Mouse (Mus musculus) layer of hippocampus, adult 9-11 months (tissue): Measurements from ENCODE around the gene 1810055G02Rik.

Experiments
- DNase-seq: peaks from one replicate; pipeline ENCODE4 v3.0.0; 2022

1810055G02Rik gene

DNA sequence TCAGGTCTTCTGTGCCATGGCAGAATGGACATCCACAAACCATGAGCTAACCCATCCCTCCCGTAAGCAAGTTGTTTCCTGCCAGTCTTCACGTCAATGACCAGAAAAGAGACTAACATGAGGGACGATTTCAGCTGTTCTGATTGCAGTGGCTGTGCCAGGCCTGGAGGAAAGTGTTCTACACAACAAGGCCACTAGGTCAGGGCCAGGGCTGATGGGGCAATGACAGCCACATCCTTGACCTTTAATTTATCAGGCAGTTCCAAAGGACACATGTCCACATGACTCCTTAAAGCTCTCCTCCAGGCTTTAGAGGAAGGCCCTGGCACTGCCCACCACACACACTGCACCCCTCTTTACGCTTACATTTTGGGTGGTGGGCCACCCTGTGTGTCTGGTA lies 12.6 kb upstream of the 1810055G02Rik start:
- no peak for DNase-seq

DNA sequence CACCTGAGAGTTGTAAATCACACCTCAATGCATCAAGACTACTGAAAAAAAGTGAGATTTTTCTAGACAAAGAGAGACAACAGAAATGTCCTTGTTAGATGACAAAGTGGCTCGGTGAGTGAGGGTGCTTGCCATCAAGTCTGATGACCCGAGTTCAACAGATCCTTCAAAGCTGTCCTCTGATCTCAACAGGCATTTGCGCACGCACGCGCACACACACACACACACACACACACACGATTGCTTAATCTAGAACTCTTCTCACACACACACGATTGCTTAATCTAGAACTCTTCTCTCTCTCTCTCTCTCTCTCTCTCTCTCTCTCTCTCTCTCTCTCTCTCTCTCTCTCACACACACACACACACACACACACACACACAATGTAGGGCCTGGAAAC lies 12.1 kb upstream of the 1810055G02Rik start:
- DNase-seq: no peak

DNA sequence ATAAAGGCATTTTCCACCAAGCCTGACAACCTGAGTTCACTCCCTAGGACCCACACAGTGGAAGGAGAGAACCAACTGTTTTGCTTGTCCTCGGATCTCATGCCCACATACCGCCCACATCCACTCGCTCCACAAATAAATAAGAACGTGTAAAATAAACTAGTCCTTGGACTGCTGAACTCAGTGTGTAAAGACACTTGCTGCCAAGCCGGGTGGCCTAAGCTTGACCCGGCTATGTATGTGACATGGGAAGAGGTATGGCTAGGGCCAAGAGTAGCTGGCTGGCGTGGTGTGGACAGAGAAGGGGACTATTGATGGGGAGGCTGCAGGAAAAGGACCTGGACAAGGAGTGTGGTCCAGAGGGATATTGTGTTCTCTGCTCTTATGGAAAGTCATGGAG lies 10.1 kb upstream of the 1810055G02Rik start:
- DNase-seq: no peak

DNA sequence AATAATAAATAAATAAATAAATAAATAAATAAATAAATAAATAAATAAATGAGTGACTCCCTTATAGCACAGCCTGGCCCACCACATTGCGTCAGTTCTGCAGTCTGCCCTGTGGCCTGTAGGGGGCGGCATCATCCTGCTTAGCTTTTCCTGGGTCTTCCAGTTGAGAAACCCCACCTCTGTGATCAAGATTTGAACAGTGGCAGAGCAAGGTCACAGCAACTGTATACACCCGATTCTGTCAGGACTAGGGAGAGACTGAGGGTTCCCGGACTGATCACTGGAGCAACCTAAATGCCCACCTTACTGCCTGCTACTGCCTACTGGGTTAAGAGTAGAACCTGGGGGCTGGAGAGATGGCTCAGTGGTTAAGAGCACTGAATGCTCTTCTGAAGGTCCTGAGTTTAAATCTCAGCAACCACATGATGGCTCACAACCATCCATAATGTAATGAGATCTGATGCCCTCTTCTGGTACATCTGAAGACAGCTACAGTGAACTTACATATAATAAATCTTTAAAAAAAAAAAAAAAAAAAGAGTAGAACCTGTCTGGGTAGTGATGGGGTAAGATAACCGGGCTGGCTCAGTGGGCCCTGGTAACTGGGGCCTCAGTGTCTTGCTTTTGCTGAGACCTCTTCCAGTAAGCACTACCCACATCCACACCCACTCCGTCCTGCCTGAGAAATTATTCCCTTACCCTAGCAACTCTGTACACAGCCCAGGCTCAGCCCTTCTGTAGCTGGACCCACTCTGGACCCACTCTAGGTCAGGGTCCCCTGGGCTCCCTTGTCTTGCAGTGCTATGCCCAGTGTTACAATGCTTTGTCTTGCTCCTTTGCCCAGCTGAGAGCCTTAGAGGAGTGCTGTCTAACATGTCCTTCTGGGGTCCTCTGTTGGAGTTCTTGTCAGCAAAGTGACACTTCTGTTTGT lies 8.3 kb upstream of the 1810055G02Rik start:
- DNase-seq: peak; percentile 70

DNA sequence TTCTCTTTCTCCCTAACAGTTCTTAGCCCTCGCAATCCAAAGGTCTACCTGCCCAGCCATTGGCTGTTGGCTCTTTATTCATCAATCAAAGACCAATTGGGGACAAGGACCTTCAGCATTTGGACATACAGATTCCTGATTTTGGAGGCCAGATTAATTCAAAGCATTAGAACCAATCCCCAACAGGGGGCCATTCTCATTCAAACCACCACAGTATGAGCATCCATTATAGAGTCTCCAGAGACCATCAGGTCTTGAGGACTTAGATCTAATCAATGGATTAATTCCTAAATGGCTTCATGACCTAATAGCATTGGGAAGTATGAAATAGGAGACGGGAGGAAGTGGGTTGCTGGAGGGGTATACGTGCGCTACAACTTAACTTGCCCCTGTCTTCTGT lies 5.6 kb upstream of the 1810055G02Rik start:
- no peak for DNase-seq

DNA sequence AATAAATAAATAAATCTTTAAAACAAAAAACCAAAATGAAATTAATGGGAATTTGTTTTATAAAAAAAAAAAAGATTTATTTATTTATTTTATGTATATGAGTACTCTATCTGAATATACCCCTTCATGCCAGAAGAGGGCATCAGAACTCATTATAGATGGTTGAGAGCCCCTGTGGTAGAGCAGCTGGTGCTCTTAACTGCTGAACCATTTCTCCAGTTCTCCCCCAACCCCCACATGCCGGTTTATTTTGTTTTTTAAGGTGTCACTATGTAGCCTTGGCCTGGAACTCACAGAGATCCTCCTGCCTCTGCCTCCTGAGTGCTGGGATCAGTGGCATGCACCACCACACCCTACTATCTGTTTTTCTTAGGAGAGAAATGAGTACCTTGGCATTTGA lies 1.8 kb upstream of the 1810055G02Rik start:
- no peak for DNase-seq

DNA sequence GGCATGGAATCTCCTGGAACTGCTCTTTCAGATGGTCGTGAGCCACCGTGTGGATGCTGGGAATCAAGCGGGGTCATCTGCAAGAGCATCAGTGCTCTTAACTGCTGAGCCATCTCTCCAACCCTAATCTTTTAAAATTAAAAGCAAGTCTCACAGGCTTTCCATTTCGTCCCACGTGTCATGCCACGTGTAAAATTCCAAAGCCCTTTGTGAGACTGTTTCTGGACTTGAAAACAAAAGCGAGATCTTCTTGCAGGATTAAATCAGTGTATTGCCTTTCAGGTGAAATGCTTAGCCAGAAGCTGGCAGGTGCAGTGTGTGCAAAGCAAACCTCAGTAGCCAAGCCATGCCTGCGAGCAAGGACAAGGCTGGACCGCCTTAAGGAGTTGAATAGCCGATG lies 540 bp upstream of the 1810055G02Rik start:
- no peak for DNase-seq

DNA sequence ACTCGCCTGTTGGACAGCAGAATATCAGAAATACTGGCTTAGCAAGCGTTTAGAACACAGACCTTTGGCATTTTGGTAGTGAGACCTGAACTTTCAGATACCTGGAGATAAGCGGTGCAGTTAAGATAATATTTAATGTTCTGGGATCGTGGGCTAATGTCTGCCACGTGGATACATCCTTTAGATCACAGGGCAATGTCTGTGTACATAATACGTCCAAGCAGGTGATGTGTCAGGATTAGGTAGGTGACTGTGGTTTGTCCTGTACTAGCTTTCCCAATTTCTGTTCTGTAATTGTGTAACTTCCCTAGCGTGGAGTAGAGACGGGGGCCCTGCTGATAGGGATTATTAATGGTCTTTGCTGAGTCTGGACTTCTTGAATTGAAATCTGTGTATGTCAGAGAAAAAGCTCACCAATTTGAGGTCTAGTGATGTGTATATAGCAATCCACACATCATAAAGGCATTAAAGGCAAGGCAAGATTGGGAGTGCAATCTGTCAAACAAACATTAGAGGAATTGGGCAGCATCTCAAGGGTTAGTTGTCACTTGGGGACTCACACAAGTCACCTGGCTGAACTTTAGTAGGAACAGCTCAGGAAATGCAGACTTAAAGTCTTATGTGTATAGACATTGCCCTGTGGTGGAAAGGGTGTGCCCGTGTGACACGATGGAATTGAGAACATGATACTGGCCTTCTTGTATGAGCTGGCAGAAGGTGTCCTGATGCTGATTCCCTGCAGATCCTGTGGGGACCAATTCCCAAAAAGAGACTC lies 1.1 kb downstream of the 1810055G02Rik start:
- no peak for DNase-seq

DNA sequence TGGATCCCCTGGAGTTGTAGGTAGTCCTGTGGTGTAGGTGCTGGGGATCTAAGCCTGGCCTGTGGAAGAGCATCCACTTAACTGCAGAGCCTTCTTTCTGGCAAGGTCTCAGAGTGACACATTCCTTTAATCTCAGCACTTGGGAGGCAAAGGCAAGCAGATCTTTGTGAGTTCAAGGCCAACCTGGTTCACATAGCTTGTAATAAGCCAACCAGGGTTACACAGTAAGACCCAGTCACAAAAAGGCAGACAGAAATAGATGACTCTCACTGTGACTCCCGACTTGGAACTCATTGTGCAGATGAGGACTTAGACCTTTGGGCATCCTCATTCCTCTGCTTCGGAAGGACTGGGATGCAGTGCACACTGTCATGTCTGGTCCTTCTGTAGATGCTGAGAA lies 2.3 kb downstream of the 1810055G02Rik start:
- no peak for DNase-seq

DNA sequence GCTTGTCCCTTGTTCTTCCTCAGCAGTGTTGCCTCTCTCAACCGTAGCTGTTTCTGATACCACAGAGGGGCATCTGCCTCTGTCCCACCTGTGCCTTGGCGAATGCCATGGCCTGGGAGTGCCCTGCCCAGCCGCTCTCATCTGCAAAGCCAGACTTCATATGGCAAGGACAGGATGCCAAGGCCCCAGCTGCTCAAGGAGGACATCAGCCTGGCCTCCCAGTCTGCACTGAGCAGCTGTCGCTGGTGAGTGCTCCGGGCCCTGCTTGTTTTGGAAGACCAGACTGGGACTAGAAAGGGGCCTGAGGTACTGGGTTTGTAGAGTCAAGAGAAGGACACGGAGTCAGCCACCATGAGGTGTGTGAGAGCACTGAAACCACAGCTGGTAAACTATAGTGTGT lies 6.3 kb downstream of the 1810055G02Rik start:
- no peak for DNase-seq

DNA sequence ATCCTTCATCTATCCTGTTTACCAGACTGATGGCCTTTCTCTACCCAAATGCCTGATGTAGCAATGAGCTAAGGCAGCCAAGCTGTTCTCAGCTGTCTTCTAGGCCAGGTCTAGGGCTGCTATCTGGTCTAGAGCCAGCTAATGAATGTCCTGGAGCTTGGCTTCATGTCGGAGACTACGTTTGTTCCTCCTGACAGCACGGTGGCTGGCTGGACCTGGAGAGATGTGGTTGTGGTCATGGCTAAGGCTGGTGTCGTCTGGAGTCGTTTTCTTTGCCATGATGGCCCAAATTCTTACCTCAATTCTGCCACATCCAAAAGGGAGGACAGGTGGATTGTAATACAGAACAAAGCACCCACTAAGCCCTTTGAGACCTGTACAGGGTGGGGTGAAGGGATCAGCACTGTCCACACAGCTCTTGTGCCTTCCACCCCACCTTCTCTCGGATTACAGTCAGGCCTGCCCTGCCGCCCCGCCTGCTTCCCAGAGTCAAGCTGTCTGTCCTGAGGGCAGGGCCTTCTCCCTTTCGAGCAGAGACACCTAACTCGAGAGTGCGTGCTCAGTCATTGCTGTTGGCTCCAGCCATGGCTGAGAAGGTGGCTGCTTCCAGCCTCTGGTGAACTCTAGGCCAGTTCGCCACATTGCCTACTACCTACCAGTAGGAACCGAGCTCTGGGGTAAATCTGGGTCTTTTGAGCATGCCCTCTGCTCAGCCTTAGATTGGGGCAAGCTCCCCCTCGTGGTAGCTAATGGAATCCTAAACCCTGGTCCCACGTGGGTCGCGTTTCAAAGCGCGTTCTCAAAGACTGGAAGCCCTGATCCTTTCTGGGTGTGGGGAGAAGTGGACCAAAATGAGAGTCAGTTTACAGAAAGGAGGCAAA lies 10.6 kb downstream of the 1810055G02Rik start:
- DNase-seq: peak; percentile 79

DNA sequence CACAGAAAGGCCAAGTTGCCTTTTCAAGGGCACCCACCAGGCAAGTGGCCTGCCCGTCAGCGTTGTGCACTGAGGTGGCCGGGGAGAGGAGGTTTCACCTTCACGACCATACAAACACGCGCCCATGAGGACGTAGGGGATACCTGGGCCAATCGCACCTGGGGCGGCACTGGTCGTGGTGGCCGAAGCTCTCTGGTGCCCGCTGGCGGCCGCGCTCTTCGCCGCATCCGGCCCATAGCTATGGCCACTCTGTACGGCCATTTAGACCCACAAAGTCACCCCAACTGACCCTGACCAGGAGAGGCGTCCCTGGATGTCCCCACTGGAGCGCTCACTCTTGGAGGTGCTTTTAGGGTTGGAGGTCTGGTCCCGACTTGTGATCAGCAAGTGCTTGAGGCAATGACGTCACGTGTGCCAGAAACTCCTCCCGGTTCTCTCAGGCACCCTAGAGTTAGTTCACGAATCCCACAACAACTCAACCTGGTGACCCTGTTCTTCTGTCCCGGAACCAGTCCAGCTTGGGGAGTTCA lies 11.3 kb downstream of the 1810055G02Rik start:
- peak; percentile 55 for DNase-seq

DNA sequence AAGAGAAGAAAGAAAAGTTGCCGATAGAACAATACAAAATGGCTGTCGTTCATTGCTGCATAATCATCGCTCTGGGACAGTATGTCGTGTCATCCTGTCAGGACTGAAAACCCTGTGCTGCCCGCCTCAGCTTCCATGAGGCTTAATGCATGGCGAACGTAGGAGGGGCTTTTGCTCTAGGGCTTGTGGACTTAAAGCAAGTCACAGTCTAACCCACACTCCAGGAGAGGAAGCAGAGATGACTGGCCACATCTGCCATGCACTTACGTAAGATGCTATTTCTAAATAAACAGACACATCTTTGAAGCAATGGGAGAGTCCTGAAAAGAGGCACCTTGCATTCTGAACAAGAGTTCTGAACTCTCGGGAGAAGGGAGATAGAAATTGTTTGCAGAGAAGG lies 15.1 kb downstream of the 1810055G02Rik start:
- DNase-seq: no peak

DNA sequence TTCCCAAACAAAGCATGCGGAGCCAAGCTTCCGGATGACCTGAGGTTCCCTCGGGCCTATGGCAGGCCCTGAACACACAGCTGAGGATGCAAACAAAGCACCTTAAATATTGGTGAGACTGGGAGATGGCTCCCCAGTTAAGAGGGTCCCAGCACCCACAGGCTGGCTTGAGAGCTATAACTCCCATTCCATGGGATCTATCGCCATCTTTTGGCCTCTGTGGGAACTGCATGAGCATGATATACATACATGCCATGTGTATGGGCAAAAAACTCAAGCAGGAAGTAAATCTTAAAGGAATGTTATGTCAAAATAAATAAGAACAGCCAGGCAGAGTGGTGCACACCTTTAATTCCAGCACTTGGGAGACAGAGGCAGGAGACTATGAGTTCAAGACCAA lies 15.8 kb downstream of the 1810055G02Rik start:
- DNase-seq: no peak

DNA sequence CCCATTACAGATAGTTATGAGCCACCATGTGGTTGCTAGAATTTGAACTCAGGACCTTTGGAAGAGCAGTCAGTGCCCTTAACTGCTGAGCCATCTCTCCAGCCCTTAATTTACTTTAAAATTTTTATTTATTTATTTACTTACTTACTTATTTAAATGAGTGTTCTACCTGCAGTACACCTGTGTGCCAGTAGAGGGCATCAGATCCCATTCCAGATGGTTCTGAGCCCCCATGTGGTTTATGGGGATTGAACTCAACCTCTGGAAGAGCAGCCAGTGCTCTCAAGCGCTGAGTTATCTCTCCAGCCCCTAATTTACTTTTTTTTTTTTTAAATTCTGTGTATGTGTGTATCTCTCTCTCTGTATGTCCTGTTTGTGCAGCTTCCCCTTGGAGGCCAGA lies 16.7 kb downstream of the 1810055G02Rik start:
- peak; percentile 60 for DNase-seq

DNA sequence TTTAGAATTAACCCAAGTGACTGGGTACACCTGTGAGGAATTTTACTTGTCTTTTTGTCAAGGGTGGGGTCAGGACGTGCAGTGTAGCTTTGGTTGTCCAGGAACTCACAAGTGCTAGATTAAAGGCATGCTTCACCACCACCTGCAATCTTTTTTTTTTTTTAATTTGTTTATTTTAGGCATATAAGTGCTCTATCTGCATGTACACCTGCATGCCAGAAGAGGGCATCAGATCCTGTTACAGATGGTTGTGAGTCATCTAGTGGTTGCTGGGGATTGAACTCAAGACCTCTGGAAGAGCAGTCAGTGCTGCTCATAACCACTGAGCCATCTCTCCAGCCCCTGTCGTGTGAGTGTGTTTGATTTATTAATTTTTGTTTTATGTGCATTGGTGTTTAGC lies 20.8 kb downstream of the 1810055G02Rik start:
- DNase-seq: no peak

DNA sequence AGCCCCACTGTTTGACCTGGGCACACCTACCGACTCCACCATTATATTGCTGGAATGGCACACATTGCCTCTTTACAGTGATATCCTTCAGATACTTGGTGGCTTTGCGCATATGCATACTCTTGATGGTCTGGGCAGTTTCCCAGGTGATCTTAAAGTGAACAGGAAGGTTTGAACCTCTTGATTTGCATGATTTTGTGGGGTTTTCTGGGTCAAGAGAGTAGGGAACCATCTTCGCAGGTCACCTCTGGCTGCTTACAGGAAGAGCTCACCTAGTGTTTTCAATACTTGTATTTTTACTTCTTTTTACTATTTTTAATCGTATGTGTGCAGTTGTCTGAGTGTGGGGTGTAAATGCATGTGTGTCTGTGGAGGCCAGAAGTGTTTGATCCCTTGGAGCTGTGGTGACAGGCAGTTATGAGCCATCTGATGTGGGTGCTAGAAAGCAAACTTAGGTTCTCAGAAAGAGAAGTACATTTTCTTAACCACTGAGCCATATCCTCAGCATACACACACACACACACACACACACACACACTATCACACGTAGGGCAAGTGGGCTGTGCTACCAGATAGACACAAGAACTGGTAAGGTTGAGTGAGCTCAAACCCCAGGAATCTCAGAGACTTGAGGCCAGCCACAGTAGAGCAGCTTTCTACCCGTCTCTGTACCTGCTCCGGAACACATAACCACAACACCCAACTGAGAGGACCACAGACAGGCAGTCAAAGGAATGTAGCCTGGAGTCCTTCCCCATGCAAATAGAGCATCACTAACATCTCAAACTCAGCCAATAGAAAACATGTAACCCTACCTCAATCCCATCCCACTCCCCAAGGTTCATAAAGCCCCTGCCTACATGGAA lies 22.9 kb downstream of the 1810055G02Rik start:
- DNase-seq: no peak

DNA sequence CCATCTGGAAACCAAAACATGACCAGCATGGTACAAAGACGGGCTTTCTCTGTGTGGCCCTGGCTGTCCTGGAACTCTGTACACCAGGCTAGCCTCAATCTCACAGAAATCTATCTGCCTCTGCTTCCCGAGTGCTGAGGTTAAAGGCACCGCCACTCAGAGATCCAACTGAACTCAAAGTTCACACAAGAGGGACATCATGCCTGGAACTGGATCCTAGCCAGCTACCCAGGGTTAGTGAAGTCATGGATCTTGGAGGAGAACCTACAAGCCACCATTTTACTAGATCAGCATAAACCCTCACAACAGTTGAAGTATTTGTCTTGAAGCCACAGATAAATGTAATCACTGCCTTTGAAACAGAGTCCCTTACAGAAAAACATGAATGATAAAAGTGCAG lies 27.9 kb downstream of the 1810055G02Rik start:
- no peak for DNase-seq

DNA sequence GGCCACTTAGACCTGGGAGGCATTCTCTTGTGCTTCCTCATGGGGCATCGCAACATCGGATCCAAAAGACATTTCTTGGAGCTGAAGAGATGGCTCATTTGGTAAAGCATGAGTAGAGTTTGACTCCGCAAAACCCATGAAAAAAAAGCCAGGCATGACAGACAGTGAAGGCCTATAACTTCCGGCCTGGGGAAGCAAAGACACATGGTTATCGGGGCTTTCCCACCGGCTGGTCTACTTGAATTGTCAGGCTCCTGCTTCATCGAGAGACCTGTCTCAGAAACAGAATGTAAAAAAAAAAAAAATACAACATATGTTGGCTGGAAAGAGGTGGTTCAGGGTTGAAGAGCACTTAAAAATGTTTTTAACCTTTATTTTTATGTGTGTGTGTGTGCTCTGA lies 31.6 kb downstream of the 1810055G02Rik start:
- no peak for DNase-seq

DNA sequence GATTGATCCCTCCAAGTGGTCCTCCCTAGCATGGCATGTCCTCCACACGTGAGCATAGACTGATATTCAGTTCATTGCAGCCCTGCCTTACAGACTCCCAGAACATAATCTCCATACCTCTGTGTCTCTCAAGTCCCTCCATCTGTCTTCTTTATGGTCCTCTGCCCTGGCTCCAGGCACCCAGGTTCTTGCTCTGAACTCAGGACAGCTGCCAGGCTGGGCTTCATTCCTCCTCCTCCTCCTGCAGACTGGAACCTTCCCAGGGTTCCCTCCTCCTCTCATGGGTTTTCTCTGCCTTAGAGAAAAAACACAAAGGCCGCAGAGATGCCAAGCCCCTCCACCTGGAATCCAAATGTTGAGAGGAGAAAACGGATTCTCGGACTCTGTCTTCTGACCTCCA lies 34.6 kb downstream of the 1810055G02Rik start:
- no peak for DNase-seq

DNA sequence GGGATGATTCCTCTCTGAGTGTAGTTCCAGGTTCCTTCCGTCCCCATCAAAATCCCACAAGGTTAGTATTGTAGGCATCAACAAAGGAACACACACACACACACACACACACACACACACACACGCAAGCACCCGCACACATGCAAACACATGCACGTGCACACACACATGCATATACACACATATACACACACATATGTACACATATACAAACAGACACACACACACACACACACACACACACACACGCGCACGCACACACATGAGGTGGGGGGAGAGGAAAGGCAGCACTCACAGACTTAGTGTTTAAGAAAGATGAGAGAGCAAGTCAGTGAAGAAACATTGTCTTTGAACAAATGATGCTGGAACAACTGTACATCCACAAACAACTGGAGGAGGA lies 35.3 kb downstream of the 1810055G02Rik start:
- no peak for DNase-seq
